ENCODE assay signal across 17 mouse cellular contexts in genomic region chr2:96239246-96239645, GRCm38 (mm10).
"Had no signal": no experiment of that assay in that cellular context is flagged by ENCODE, and none has a peak within 500 bp of the region (broad histone marks: within the 10 kb centered on the region; RNA-seq: fewer than 3 reads in every experiment).

No protein-coding gene starts in this region.

- H3K4me1 ChIP-seq: liver, embryonic 13.5 days; liver, embryonic 15.5 days; megakaryocyte, embryonic 14.5 days; midbrain, embryonic 13.5 days; midbrain, embryonic 15.5 days; neural tube, embryonic 12.5 days; stomach, embryonic 15.5 days had no signal

- H3K9ac ChIP-seq: liver, embryonic 13.5 days; liver, embryonic 15.5 days; liver, postnatal 0 days; midbrain, embryonic 13.5 days; midbrain, embryonic 15.5 days; neural tube, embryonic 12.5 days; stomach, embryonic 15.5 days had no signal

- H3K27me3 ChIP-seq: liver, embryonic 13.5 days; liver, embryonic 15.5 days; megakaryocyte, embryonic 14.5 days; midbrain, embryonic 13.5 days; midbrain, embryonic 15.5 days; neural tube, embryonic 12.5 days; stomach, embryonic 15.5 days had no signal

- H3K4me2 ChIP-seq: liver, embryonic 11.5 days; liver, embryonic 13.5 days; liver, embryonic 15.5 days; midbrain, embryonic 11.5 days; midbrain, embryonic 13.5 days; midbrain, embryonic 15.5 days; neural tube, embryonic 12.5 days; stomach, embryonic 15.5 days had no signal

- H3K27ac ChIP-seq: liver, embryonic 13.5 days; liver, embryonic 15.5 days; macrophage; midbrain, embryonic 13.5 days; midbrain, embryonic 15.5 days; neural tube, embryonic 12.5 days; stomach, embryonic 15.5 days; stomach, postnatal 0 days had no signal

- H3K9me3 ChIP-seq: liver, embryonic 13.5 days; liver, embryonic 15.5 days; megakaryocyte, embryonic 14.5 days; midbrain, embryonic 13.5 days; midbrain, embryonic 15.5 days; neural tube, embryonic 12.5 days; stomach, embryonic 15.5 days had no signal

- H3K36me3 ChIP-seq: liver, embryonic 13.5 days; liver, embryonic 15.5 days; midbrain, embryonic 13.5 days; midbrain, embryonic 15.5 days; neural tube, embryonic 12.5 days; stomach, embryonic 15.5 days had no signal

- DNase-seq: liver, embryonic 13.5 days; liver, postnatal 0 days; lung, postnatal 14 days; right cerebral cortex, postnatal 14 days; thymus, adult 2 months; thymus, postnatal 25 days; thymus, postnatal 4 days had no signal

- H3K4me3 ChIP-seq: liver, embryonic 13.5 days; liver, embryonic 15.5 days; megakaryocyte, embryonic 14.5 days; midbrain, embryonic 13.5 days; midbrain, embryonic 15.5 days; neural tube, embryonic 12.5 days; stomach, embryonic 15.5 days had no signal

- ATAC-seq: liver, postnatal 0 days; midbrain, embryonic 13.5 days; midbrain, embryonic 15.5 days had no signal
